Mouse (Mus musculus) erythroblast, adult 5-6 weeks (primary cell): Measurements from ENCODE around the gene Bdkrb2. TPM values are rescaled to one million over a fixed set of nuclear protein-coding genes. Genes with fewer than 3 reads are reported as not detected.

Experiments used
- ATAC-seq: replicated peaks from 2 replicates; pipeline ENCODE4 v1.8.0; 2016; ENCODE audit warnings: moderate number of reproducible peaks, mild to moderate bottlenecking, moderate TSS enrichment, inconsistent platforms; ENCODE audit not compliant: poor library complexity, low FRiP score, severe bottlenecking
- total RNA-seq, 2 experiments: library from RNA; stranded (forward) in 1 of 2; stranded (reverse) in 1 of 2; fragments of 150-400 nt in 1 of 2; fragments of 200-764, 138-1000 nt in 1 of 2; gene quantifications; 2 replicates each; pipeline versions ENCODE4 v1.2.3 to v1.2.4; 2015 to 2017; ENCODE audit warnings: low replicate concordance in 2 of 2

Bdkrb2 gene
- total RNA-seq, 2 experiments from 2014 or later: not detected

DNA sequence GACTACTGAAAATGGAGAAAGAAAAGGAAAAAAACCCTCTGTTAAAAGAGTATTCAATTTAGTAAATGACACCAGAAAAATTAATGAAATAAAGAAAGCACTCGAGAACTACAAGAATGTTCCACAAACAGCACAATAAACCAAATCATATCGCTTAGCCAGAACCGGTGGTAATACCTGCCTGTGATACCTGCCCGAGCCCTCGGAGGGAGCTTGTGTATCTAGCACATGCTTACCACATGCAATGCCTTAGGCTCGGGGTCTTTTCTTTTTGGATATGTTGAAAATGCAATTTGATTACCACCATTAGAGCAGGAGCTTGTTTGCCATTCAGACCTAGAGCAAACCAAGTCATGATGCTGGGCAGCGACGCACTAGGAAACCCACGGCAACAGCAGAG is 73.5 kb downstream of the Bdkrb2 start:
- no peak for ATAC-seq

DNA sequence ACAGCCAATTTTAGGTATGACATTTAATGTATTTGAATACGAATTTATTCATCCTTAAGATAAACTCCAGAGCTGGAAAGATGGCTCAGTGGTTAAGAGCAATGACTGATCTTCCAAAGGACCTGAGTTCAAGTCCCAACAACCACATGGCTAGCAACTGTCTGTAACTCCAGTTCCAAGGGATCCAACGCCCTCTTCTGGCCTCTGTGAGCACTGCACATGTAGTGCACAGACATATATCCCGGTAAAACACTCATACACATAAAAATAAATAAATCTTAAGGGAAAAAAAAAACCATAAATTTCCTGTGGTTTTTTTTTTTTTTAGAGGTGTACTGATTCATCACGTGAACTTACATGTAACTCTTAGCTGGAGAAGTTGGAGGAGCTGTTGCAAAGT is 74.5 kb downstream of the Bdkrb2 start:
- ATAC-seq: no peak

DNA sequence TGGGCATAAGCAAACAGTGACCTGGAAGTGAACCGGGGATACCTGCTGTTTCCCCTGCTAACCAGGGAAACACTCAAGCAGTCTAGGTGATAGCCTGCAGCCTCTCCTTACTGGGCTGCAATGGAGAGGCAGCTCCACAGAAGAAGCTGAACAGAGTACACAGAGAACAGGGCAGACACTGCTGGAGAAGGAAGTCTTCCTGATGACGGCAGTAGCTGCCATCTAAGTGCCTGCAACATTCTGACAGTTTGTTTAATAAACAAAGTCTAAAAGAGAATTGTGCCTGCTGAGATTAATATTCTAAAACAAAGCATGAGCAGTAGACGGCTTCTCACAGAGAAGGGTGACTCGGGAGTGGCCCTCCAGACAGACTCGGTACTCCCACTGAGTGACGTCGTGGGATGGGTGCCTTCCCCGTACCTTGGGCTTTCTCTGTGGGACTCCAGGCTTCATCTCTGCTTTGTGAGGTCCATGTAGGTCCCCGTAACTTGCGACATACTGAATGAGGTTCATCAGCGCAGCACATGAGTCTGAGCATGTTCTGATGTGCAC is 79.8 kb downstream of the Bdkrb2 start:
- no peak for ATAC-seq

Other genes with a start within 250 kb of the Bdkrb2 start
- not detected in 2 replicates for gene Tunar, start 229.4 kb upstream of the Bdkrb2 start, total RNA-seq (2015; ENCODE audit: low replicate concordance)
- gene Tunar, start 229.4 kb upstream of the Bdkrb2 start, total RNA-seq (2017; ENCODE audit: low replicate concordance): not detected in 2 replicates
- gene D430019H16Rik, start 109.4 kb upstream of the Bdkrb2 start, total RNA-seq (2015; ENCODE audit: low replicate concordance): not detected in 2 replicates
- gene D430019H16Rik, start 109.4 kb upstream of the Bdkrb2 start, total RNA-seq (2017; ENCODE audit: low replicate concordance): not detected in 2 replicates
- gene Bdkrb1, start 39.9 kb downstream of the Bdkrb2 start, total RNA-seq (2015; ENCODE audit: low replicate concordance): not detected in 2 replicates
- not detected in 2 replicates for gene Bdkrb1, start 39.9 kb downstream of the Bdkrb2 start, total RNA-seq (2017; ENCODE audit: low replicate concordance)
- gene Gskip, start 121.6 kb downstream of the Bdkrb2 start, total RNA-seq (2015; ENCODE audit: low replicate concordance): 5.0 and 6.5 TPM in 2 replicates
- 1.8 and 2.7 TPM in 2 replicates for gene Gskip, start 121.6 kb downstream of the Bdkrb2 start, total RNA-seq (2017; ENCODE audit: low replicate concordance)
- gene Atg2b, start 122.0 kb downstream of the Bdkrb2 start, total RNA-seq (2015; ENCODE audit: low replicate concordance): 15.5 and 27.3 TPM in 2 replicates
- 16.7 and 21.6 TPM in 2 replicates for gene Atg2b, start 122.0 kb downstream of the Bdkrb2 start, total RNA-seq (2017; ENCODE audit: low replicate concordance)
- gene Ak7, start 142.8 kb downstream of the Bdkrb2 start, total RNA-seq (2015; ENCODE audit: low replicate concordance): not detected in 2 replicates
- not detected in 2 replicates for gene Ak7, start 142.8 kb downstream of the Bdkrb2 start, total RNA-seq (2017; ENCODE audit: low replicate concordance)
- 63.8 and 82.3 TPM in 2 replicates for gene Papola, start 221.5 kb downstream of the Bdkrb2 start, total RNA-seq (2015; ENCODE audit: low replicate concordance)
- gene Papola, start 221.5 kb downstream of the Bdkrb2 start, total RNA-seq (2017; ENCODE audit: low replicate concordance): 43.4 and 72.4 TPM in 2 replicates